ENCODE assay signal across 8 mouse cellular contexts in genomic region chr10:75098446-75099183, GRCm38 (mm10). TPM values are rescaled to one million over a fixed set of nuclear protein-coding genes. Genes with fewer than 3 reads are reported as not detected.
DNase-seq lines count a peak whose midpoint lies in the region; ATAC-seq and TF ChIP-seq lines count a peak whose summit lies in the region.

No protein-coding gene starts in this region.

- intact Hi-C loops in left cerebral cortex, postnatal 25 days (cut with DNase I) = no loop called here

- H3K36me3 ChIP-seq in kidney, embryonic 14.5 days (ENCODE audit: control insufficient read depth, insufficient read depth, low read length) = no peaks in the 10 kb centered on the region
- 0 out of 2 replicates have a peak, but pooled peaks cover 4% of the 10 kb centered on the region for H3K36me3 ChIP-seq in forebrain, embryonic 10.5 days (replicated peaks)
- no peaks in the 10 kb centered on the region for H3K36me3 ChIP-seq in limb, embryonic 14.5 days (ENCODE audit: control insufficient read depth, insufficient read depth, low read length)
- no peaks in the 10 kb centered on the region for H3K36me3 ChIP-seq in midbrain, embryonic 16.5 days (ENCODE audit: control insufficient read depth, insufficient read depth, low read length)

- WGBS in kidney, embryonic 14.5 days = 21% methylated on average over 10 of the region's 10 CpGs
- 39% methylated on average over 10 of the region's 10 CpGs for WGBS in forebrain, embryonic 10.5 days
- 20% methylated on average over 10 of the region's 10 CpGs for WGBS in limb, embryonic 14.5 days
- WGBS in midbrain, embryonic 16.5 days = 37% methylated on average over 10 of the region's 10 CpGs

- H3K4me2 ChIP-seq in kidney, embryonic 14.5 days (replicated peaks; ENCODE audit: low read depth, low read length) = no peak overlapping the region
- H3K4me2 ChIP-seq in limb, embryonic 14.5 days (replicated peaks; ENCODE audit: low read depth, low read length, severe bottlenecking) = no peak overlapping the region
- H3K4me2 ChIP-seq in midbrain, embryonic 16.5 days (ENCODE audit: low read length) = no peak overlapping the region

- no peaks in the 10 kb centered on the region for H3K9me3 ChIP-seq in kidney, embryonic 14.5 days (ENCODE audit: control insufficient read depth, low read length)
- no peaks in the 10 kb centered on the region for H3K9me3 ChIP-seq in forebrain, embryonic 10.5 days
- H3K9me3 ChIP-seq in limb, embryonic 14.5 days (ENCODE audit: control insufficient read depth, low read length) = no peaks in the 10 kb centered on the region
- no peaks in the 10 kb centered on the region for H3K9me3 ChIP-seq in midbrain, embryonic 16.5 days (replicated peaks; ENCODE audit: control insufficient read depth, low read length, poor library complexity, severe bottlenecking)

- TF ChIP-seq POLR2A in limb, embryonic 14.5 days (IDR thresholded peaks at IDR 0.05; ENCODE audit: borderline replicate concordance, extremely low read depth, insufficient read depth, insufficient read length) = no peak

- H3K27me3 ChIP-seq in kidney, embryonic 14.5 days (ENCODE audit: control insufficient read depth, insufficient read depth, low read length) = no peaks in the 10 kb centered on the region
- H3K27me3 ChIP-seq in forebrain, embryonic 10.5 days (ENCODE audit: poor library complexity, severe bottlenecking) = peaks cover 53% of the 10 kb centered on the region
- H3K27me3 ChIP-seq in limb, embryonic 14.5 days (ENCODE audit: control insufficient read depth, insufficient read depth, low read length) = no peaks in the 10 kb centered on the region
- H3K27me3 ChIP-seq in midbrain, embryonic 16.5 days (ENCODE audit: control insufficient read depth, insufficient read depth, low read depth, low read length) = no peaks in the 10 kb centered on the region

- no peak overlapping the region for H3K4me3 ChIP-seq in kidney, embryonic 14.5 days (ENCODE audit: low read length)
- no peak overlapping the region for H3K4me3 ChIP-seq in forebrain, embryonic 10.5 days
- no peak overlapping the region for H3K4me3 ChIP-seq in limb, embryonic 14.5 days (replicated peaks; ENCODE audit: low read length)
- H3K4me3 ChIP-seq in midbrain, embryonic 16.5 days (ENCODE audit: low read depth, low read length) = no peak overlapping the region

- no peak overlapping the region for H3K27ac ChIP-seq in kidney, embryonic 14.5 days (ENCODE audit: low read depth, low read length)
- H3K27ac ChIP-seq in forebrain, embryonic 10.5 days = no peak overlapping the region
- no peak overlapping the region for H3K27ac ChIP-seq in limb, embryonic 14.5 days (replicated peaks; ENCODE audit: low read depth, low read length)
- H3K27ac ChIP-seq in midbrain, embryonic 16.5 days (ENCODE audit: low read length) = peak overlapping the region; percentile 26

- peak; percentile 89 for ATAC-seq in kidney, embryonic 14.5 days (ENCODE audit: low FRiP score, low TSS enrichment)
- peak; percentile 52; the same call in 1 of the 2 replicates for ATAC-seq in limb, embryonic 14.5 days (ENCODE audit: low FRiP score, low read depth)
- peak; percentile 34; the same call in 1 of the 2 replicates for ATAC-seq in midbrain, embryonic 16.5 days

- H3K9ac ChIP-seq in kidney, embryonic 14.5 days (ENCODE audit: low read depth, low read length) = no peak overlapping the region
- no peak overlapping the region for H3K9ac ChIP-seq in limb, embryonic 14.5 days (ENCODE audit: low read depth, low read length, severe bottlenecking)
- no peak overlapping the region for H3K9ac ChIP-seq in midbrain, embryonic 16.5 days (ENCODE audit: low read depth, low read length)

- peaks cover 25% of the 10 kb centered on the region for H3K4me1 ChIP-seq in kidney, embryonic 14.5 days (ENCODE audit: control insufficient read depth, insufficient read depth, low read length)
- H3K4me1 ChIP-seq in forebrain, embryonic 10.5 days = peaks cover 50% of the 10 kb centered on the region
- H3K4me1 ChIP-seq in limb, embryonic 14.5 days (ENCODE audit: control insufficient read depth, insufficient read depth, low read length) = peaks cover 20% of the 10 kb centered on the region
- peaks cover 21% of the 10 kb centered on the region for H3K4me1 ChIP-seq in midbrain, embryonic 16.5 days (ENCODE audit: control insufficient read depth, insufficient read depth, low read length)

- no peak for DNase-seq in kidney, adult 11 months
- peak; percentile 47 for DNase-seq in forebrain, embryonic 10.5 days (ENCODE audit: extremely low spot score, low spot score)
- DNase-seq in limb, embryonic 14.5 days (ENCODE audit: low spot score) = no peak
- DNase-seq in left cerebral cortex, postnatal 25 days (ENCODE audit: low spot score in 2 of 2) = no peak
- no peak for DNase-seq in layer of hippocampus, postnatal 14 days (ENCODE audit: low spot score in 2 of 2)
- no peak for DNase-seq in B cell, adult 2 months

RNA-seq across cellular contexts. Expression of gene Bcr, which starts 38.2 kb away (rescaled TPM):
- polyA plus RNA-seq in kidney, embryonic 14.5 days (2014; fragmentation: Nextera tagmentation; extraction: Ambion mirVana) = 9.2 and 10.0 TPM in 2 replicates
- 6.2 and 7.3 TPM in 2 replicates for polyA plus RNA-seq in forebrain, embryonic 10.5 days (2016; fragmentation: Nextera tagmentation; extraction: Ambion mirVana)
- polyA plus RNA-seq in limb, embryonic 14.5 days (2012; rRNA removed) = 26.8 and 30.7 TPM in 2 replicates
- 10.0 and 11.3 TPM in 2 replicates for polyA plus RNA-seq in limb, embryonic 14.5 days (2014; fragmentation: Nextera tagmentation; extraction: Ambion mirVana)
- 12.4 and 13.8 TPM in 2 replicates for polyA plus RNA-seq in midbrain, embryonic 16.5 days (2015; fragmentation: Nextera tagmentation; extraction: Ambion mirVana)
- 100 to 1,000 TPM in 1 of 2 experiments, 10 to 100 TPM in 1; 92.8 to 112 TPM for total RNA-seq in left cerebral cortex, postnatal 25 days (2021)
- 10 to 100 TPM; 75.0 to 83.2 TPM for total RNA-seq in layer of hippocampus, postnatal 14 days (2021)

Comparison
In these comparisons a context has a peak if more than half of its experiments do, and no peak if none do; other contexts are left out.
1. ATAC-seq: peak in every context shown above with its lines; median percentile 89 in kidney, embryonic 14.5 days; 52 in limb, embryonic 14.5 days; 34 in midbrain, embryonic 16.5 days.